Mouse (Mus musculus) cerebellum, adult 2 months (tissue): ENCODE measurements at regions not wholly inside any gene's neighbourhood (a gene's known extent, or its start where the extent isn't known, plus 50 kb on each side); places are given as distances from the start of the nearest gene placed in this dataset.

ENCODE experiments used
- CTCF ChIP-seq: fragments of 200-500 bp; IDR thresholded peaks from 2 replicates; pipeline ENCODE4 v1.5.1; 2011; ENCODE audit warnings: low read depth, mild to moderate bottlenecking, control low read depth, low read length, moderate library complexity, borderline replicate concordance; ENCODE audit not compliant: insufficient read depth
- POLR2A ChIP-seq: fragments of 200-500 bp; IDR thresholded peaks from 2 replicates; pipeline ENCODE4 v1.6.1; 2011; ENCODE audit warnings: low read length, control low read depth, borderline replicate concordance; ENCODE audit not compliant: insufficient read depth

DNA sequence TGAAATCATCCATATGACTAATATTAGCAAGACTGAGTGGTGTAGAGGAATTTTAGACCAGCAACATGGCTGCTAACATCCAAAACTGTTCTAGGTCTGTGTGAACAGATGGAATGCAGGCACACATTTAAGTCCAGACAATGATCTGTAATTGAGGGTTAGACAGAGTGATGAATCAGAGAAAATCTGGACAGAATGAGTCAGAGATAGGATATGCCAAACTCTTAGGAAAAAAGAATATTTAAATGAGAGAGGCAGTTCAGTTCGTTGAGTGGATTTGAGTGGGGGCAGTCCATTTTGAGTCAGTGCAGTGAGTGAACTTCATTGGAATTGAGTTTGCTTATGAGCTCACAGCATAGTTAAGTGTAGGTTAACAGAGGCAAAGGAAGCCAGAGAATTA is 1557.3 kb downstream of the Brinp3 start:
- no peak for TF ChIP-seq CTCF
- no peak for TF ChIP-seq POLR2A
